Mouse (Mus musculus) cerebellum, adult 2 months (tissue): ENCODE data around the gene Fgfr2. TPM values are rescaled to one million over a fixed set of nuclear protein-coding genes. Genes with fewer than 3 reads are reported as not detected.
"Not testable (repeated sequence)": the region's sequence is repeated elsewhere in the genome, so short reads cannot be mapped to it uniquely, and the experiment has no call there.

Experiments used
- DNase-seq, 2 experiments: peaks; one replicate each; pipeline ENCODE4 v3.0.0; 2021
- H3K27ac ChIP-seq: fragments of 200-500 bp; 2 replicates; pipeline ENCODE4 v1.5.1; 2012; ENCODE audit warnings: low read length, control low read depth, inconsistent platforms; ENCODE audit not compliant: insufficient read depth
- H3K27me3 ChIP-seq: fragments of 200-500 bp; 2 replicates; pipeline ENCODE4 v1.6.1; 2012; ENCODE audit warnings: inconsistent platforms, mild to moderate bottlenecking, low read length, moderate library complexity; ENCODE audit not compliant: control insufficient read depth, insufficient read depth
- H3K4me1 ChIP-seq: fragments of 200-500 bp; 2 replicates; pipeline ENCODE4 v1.6.1; 2011; ENCODE audit warnings: low read length; ENCODE audit not compliant: control insufficient read depth, insufficient read depth
- H3K4me3 ChIP-seq: fragments of 200-500 bp; replicated peaks from 2 replicates; pipeline ENCODE3; 2011; ENCODE audit warnings: mild to moderate bottlenecking, low read depth, low read length, control low read depth; ENCODE audit not compliant: insufficient read depth
- CTCF ChIP-seq: fragments of 200-500 bp; IDR thresholded peaks from 2 replicates; pipeline ENCODE4 v1.5.1; 2011; ENCODE audit warnings: low read depth, mild to moderate bottlenecking, control low read depth, low read length, moderate library complexity, borderline replicate concordance; ENCODE audit not compliant: insufficient read depth
- POLR2A ChIP-seq: fragments of 200-500 bp; IDR thresholded peaks from 2 replicates; pipeline ENCODE4 v1.6.1; 2011; ENCODE audit warnings: low read length, control low read depth, borderline replicate concordance; ENCODE audit not compliant: insufficient read depth
- WGBS: fragments of 180-500 bp; shearing (Covaris S2); methylation state at CpG from one replicate; pipeline ENCODE4 v1.1.7; 2018; 5-methylcytosine and 5-hydroxymethylcytosine counted together
- polyA plus RNA-seq: library from polyadenylated mRNA; depleted of rRNA; stranded (reverse); fragments of >200 nt; gene quantifications from 2 replicates; pipeline ENCODE4 v1.2.3, GENCODE M21; 2012

Fgfr2 gene
- polyA plus RNA-seq, 1 experiment = 95.3 TPM

DNA sequence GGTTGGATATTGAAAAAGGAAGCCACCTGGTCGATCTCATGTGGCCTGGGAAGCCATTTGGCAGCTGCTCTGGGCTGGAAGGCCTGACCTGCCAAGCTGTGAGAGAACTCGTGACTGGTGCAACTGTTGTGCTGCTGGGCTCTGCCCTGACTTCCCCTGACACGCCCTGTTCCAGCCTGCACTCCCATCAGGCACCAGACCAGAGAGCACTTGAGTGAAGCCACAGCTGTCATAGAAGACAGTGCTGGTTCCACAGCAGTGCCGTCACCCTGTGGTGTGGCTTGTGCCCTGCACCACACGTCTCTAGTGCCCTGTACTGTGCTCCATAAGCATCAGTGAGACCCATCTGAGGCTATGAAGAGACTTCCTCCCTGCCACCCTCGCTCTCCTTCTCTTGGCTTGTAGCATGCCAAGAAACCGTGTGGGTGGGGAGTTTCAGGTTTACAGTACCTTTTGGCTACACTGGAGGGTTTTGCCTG, 450.6 kb downstream of the Fgfr2 start:
- WGBS = 21% methylated on average over 7 of the region's 7 CpGs
- peaks cover 35% of the 10 kb centered on the region for H3K4me1 ChIP-seq
- H3K27me3 ChIP-seq = no peaks in the 10 kb centered on the region
- DNase-seq = peak; percentile 47 to 70
- no peak overlapping the region for H3K4me3 ChIP-seq
- TF ChIP-seq POLR2A = no peak
- no peak for TF ChIP-seq CTCF
- no peak overlapping the region for H3K27ac ChIP-seq

DNA sequence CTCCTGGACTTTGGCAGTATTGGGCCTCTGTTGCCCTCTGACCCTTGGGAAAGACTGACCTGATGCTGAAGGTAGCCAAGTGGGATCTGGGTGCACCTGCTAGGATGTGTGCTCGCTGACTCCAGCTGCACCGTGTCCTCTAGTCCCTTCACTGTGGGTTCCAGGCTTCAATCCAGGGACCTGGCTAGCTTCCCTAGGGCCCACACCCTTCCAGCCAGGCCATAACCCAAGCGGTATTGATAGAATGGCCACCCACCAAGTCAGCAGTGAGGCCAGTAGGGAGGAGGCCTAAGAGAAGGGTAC, 452.3 kb downstream of the Fgfr2 start:
- no peak overlapping the region for H3K27ac ChIP-seq
- 50% methylated on average over 3 of the region's 3 CpGs for WGBS
- no peak overlapping the region for H3K4me3 ChIP-seq
- H3K27me3 ChIP-seq = no peaks in the 10 kb centered on the region
- H3K4me1 ChIP-seq = peaks cover 31% of the 10 kb centered on the region
- DNase-seq = peak in 1 of 2 experiments; percentile 36
- TF ChIP-seq POLR2A (no peak), CTCF (no peak)

DNA sequence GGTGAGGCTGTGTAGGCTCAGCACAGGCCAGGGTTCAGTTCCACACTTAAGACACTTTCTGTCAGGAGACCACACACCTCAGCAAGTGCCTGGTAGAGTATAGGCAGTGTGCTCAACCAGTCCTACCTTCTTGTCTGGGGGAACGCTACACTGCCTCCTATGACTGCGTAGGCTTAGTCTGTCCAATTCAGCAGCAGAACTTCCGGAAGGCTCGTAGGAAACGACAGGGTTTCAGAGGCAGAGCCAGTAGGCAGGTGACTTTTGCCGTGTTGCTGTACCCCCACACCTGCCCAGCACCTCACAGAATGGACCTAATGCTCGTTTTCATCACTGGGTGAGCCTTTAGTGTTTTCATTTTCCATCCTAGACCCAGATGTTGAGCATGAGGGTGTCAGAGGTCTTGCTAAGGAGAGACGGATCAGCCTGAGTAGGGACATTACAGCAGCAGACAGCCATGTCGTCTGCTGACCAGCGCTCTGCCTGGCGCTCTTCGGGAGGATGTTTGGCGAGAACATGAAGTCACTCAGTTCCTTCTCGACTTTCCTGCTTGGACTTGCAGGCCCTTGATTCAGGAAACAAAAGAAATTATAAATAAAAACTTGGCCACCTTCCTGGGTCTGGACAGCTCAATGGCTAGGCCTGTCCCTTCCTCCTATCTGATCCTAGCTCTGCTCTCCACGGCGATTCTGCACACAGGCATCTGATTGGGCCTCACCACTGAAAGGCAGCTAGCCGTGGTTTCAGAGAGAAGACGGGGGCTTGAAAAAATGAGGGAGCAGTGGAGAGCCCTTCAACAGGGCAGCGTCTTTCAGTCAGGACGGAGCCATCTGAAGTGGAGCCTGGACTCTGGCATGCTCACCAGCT, 452.9 kb downstream of the Fgfr2 start:
- Histone ChIP-seq H3K27ac (no peak overlapping the region), H3K4me1 (peaks cover 31% of the 10 kb centered on the region), H3K27me3 (no peaks in the 10 kb centered on the region), H3K4me3 (no peak overlapping the region)
- 92% methylated on average over 20 of the region's 20 CpGs for WGBS
- TF ChIP-seq CTCF (no peak), POLR2A (no peak)
- DNase-seq = no peak

DNA sequence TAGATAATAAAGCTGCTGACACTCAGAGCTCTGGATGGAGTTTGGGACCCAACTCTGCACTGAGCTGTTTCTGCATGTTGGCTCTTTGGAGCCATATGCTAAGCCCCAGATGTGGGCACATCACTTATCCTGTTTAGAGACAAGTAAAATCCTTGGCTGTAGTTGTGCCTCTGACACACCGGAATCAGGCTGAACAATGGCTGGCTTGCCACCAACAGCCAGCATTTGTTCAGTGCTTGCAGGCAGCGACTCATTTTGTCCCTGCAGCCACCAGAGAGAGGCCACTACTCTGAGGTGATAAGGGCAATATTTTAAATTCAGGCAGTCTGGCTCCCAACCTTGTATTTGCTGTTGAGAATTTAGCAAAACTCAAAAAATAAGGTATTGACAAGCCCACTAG, 454.5 kb downstream of the Fgfr2 start:
- no peaks in the 10 kb centered on the region for H3K27me3 ChIP-seq
- H3K4me3 ChIP-seq = no peak overlapping the region
- no peak overlapping the region for H3K27ac ChIP-seq
- peaks cover 22% of the 10 kb centered on the region for H3K4me1 ChIP-seq
- 22% methylated on average over 2 of the region's 2 CpGs for WGBS
- TF ChIP-seq POLR2A (no peak), CTCF (no peak)
- DNase-seq = no peak

DNA sequence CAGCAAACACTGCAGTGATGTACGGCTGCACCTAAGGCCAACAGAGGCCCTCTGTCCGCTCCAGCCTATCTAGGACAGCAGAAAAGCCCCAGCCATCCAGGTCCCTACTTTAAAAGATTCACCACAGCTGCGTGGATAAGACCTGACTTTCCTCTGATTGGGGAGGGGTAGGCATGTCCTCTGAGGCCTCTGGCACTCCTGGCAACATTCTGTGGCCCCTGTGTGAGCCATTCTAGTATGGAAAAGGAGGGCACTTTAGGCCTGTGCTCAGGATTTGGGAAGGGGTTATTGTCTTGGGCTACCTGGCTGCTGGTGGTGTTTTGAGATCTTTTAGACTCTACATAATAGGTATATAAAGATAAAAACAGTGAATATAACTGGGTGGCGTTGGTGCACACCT, 456.6 kb downstream of the Fgfr2 start:
- H3K4me3 ChIP-seq = no peak overlapping the region
- H3K27me3 ChIP-seq = no peaks in the 10 kb centered on the region
- WGBS = 97% methylated on average over 4 of the region's 4 CpGs

DNA sequence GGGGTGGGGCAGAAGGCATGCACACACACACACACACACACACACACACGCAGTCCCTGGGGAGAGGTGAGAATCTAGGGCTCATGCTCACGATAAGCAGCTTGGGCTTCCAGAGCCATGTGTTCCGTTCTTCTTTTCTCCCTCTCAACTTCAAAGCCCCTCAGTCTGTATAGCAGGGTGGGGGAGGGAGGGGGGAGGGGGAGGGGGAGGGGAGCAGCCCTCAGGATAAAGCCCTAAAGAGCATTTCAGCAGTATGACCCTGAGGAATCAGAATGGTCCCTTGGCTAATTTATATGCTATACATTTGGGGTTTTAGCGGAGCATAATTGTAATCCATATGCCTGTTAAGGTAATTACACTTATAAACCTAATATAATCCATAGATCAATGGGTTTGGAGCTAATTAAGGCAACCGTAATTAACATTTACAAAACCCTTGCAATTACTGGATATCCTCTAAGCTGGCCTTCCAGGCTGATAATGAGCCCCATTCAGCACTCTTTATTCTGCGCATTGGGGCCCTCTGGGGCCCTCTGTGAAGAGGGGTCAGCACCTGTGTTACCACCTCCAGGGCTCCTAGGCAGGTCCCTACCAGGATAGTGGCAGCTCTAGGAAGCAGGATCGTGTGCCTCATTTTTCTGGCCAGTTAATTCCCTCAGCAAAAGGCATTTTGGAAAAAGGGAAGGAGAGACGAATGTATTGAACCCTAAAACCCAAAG, 457.3 kb downstream of the Fgfr2 start:
- WGBS = 92% methylated on average over 8 of the region's 8 CpGs
- H3K4me1 ChIP-seq = peaks cover 2% of the 10 kb centered on the region
- no peak for TF ChIP-seq CTCF
- H3K27me3 ChIP-seq = no peaks in the 10 kb centered on the region
- no peak overlapping the region for H3K27ac ChIP-seq
- DNase-seq = no peak
- H3K4me3 ChIP-seq = no peak overlapping the region

More for the DNA sequence above, 456.6 kb downstream of the Fgfr2 start:
- TF ChIP-seq POLR2A (no peak), CTCF (no peak)
- no peak for DNase-seq
- peaks cover 9% of the 10 kb centered on the region for H3K4me1 ChIP-seq
- H3K27ac ChIP-seq = no peak overlapping the region

DNA sequence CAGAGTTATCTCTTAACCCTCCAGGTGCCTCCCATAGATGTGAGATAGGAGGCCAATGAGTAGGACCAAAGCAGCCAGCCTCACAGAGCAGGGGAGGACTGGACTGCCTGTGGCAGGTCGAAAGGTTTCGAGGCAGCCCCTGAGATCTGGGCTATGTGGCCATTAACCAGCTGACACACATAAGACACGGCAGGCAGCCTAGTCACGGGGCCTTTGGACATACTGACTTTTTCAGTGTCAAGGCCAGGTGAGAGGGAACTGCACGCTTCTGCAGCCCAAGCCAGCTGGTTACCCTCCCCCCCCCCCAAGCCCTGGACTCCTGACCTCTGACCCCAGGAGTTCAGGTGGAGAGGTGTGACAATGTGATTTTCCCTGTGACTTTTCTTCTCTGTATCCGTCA, 458.3 kb downstream of the Fgfr2 start:
- 92% methylated on average over 6 of the region's 6 CpGs for WGBS
- DNase-seq = no peak

DNA sequence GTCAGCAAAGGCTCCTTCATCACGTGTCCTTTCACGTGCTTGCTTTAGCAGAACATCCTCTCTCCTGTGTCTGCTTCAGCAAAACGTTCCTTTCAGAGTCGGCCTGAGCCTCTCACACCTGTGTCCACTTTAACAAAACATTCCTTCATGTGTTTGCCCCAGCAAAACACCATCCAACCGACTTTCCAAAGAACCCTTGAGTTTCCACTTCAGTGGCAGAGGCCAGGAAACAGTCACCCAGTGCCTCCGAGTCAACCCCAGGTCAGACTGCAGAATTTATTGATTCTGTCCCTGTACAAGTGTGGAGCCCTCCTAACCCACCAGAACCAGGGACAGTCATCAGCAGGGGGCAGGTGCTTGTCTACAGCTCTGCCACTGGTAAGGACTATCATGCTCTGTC, 460.3 kb downstream of the Fgfr2 start:
- H3K4me3 ChIP-seq, H3K27me3 ChIP-seq, H3K4me1 ChIP-seq, DNase-seq, H3K27ac ChIP-seq: not testable (repeated sequence)
- WGBS = 85% methylated on average over 6 of the region's 6 CpGs

More for the DNA sequence above, 458.3 kb downstream of the Fgfr2 start:
- no peak overlapping the region for H3K4me3 ChIP-seq
- no peaks in the 10 kb centered on the region for H3K27me3 ChIP-seq
- no peaks in the 10 kb centered on the region for H3K4me1 ChIP-seq
- TF ChIP-seq CTCF = no peak
- TF ChIP-seq POLR2A = no peak
- H3K27ac ChIP-seq = no peak overlapping the region
